Mouse (Mus musculus): Measurements from ENCODE around the gene Rnf26. TPM values are rescaled to one million over a fixed set of nuclear protein-coding genes. Genes with fewer than 3 reads are reported as not detected.

The Rnf26 gene
- polyA plus RNA-seq, 1 experiment from 2014 or later: 61.7 TPM

DNA sequence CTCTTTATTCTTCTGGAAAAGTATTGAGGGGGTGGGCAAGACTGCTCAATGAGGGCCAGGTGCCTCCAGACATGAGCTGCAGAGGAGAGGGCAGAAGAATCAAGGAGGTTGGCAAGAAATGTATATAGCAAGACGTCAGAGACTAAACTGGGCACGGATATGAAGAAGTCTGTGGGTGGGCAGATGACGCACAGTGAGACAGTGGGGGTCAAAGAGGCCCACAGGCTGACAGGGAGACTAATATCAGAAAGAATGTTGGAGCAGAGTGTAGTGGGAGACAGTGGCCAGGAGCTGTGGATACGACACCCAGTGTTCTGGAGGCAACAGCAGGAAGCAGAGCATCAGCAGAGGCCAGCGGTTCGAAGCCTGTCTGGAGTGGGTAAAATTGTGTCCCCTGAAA, 54.7 kb downstream of the Rnf26 start:
- Histone ChIP-seq H3K9me3 (ENCODE audit: control insufficient read depth, low read depth, low read length) (no peaks in the 10 kb centered on the region), H3K4me2 (replicated peaks; ENCODE audit: low read depth, low read length) (no peak overlapping the region), H3K36me3 (ENCODE audit: control insufficient read depth, insufficient read depth, low read length) (no peaks in the 10 kb centered on the region), H3K9ac (replicated peaks; ENCODE audit: low read depth, low read length) (no peak overlapping the region), H3K27ac (ENCODE audit: low read length) (no peak overlapping the region), H3K27me3 (ENCODE audit: control insufficient read depth, insufficient read depth, low read length) (no peaks in the 10 kb centered on the region), H3K4me3 (ENCODE audit: low read depth, low read length) (no peak overlapping the region), H3K4me1 (ENCODE audit: control insufficient read depth, insufficient read depth, low read length) (no peaks in the 10 kb centered on the region)
- ATAC-seq (ENCODE audit: insufficient number of reproducible peaks, insufficient read depth, low FRiP score, low read depth): no peak
- WGBS: 76% methylated on average over 6 of the region's 6 CpGs

DNA sequence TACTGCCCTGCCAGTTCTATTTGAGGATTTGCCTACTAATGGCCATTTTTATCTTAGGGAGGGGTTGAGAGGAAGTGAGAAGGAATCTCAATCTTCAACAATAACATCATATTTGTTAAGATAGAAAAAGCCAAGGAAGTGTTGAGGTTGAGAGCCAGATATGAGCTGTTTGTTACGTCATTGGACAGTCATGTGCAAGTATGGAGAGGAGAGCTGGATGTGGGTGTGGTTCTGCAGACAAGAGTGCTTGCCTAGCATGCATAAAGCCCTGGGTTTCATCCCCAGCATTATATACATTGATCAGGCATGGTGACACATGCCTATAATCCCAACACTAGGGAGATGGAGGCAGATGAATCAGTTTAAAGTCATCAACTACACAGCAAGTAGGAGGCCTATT, 59.4 kb downstream of the Rnf26 start:
- 77% methylated on average over 1 of the region's 1 CpGs for WGBS
- no peak for ATAC-seq (ENCODE audit: insufficient number of reproducible peaks, insufficient read depth, low FRiP score, low read depth)

DNA sequence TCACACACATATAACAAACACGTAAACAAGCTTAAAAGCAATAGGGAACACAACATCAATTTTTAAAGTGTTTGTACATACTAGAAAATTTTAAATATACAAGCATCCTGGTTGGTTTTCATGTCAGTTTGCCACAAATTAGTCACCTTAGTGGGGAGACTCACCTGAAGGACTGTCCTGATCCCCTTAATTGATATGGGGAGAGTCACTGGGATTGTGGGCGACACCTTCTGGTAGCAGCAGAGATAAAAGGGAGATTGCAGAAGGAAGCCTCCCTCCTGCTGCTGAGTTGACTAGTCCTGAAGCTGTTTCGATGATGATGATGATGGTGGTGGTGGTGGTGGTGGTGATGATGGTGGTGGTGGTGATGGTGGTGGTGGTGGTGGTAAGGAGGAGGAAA, 60.5 kb downstream of the Rnf26 start:
- ATAC-seq (ENCODE audit: insufficient number of reproducible peaks, insufficient read depth, low FRiP score, low read depth): no peak

More for the DNA sequence above, 59.4 kb downstream of the Rnf26 start:
- H3K36me3 ChIP-seq (ENCODE audit: control insufficient read depth, insufficient read depth, low read length): no peaks in the 10 kb centered on the region
- no peaks in the 10 kb centered on the region for H3K9me3 ChIP-seq (ENCODE audit: control insufficient read depth, low read depth, low read length)
- H3K27me3 ChIP-seq (ENCODE audit: control insufficient read depth, insufficient read depth, low read length): no peaks in the 10 kb centered on the region
- H3K4me3 ChIP-seq (ENCODE audit: low read depth, low read length): no peak overlapping the region
- H3K27ac ChIP-seq (ENCODE audit: low read length): no peak overlapping the region
- no peak overlapping the region for H3K4me2 ChIP-seq (replicated peaks; ENCODE audit: low read depth, low read length)
- no peaks in the 10 kb centered on the region for H3K4me1 ChIP-seq (ENCODE audit: control insufficient read depth, insufficient read depth, low read length)
- no peak overlapping the region for H3K9ac ChIP-seq (replicated peaks; ENCODE audit: low read depth, low read length)

DNA sequence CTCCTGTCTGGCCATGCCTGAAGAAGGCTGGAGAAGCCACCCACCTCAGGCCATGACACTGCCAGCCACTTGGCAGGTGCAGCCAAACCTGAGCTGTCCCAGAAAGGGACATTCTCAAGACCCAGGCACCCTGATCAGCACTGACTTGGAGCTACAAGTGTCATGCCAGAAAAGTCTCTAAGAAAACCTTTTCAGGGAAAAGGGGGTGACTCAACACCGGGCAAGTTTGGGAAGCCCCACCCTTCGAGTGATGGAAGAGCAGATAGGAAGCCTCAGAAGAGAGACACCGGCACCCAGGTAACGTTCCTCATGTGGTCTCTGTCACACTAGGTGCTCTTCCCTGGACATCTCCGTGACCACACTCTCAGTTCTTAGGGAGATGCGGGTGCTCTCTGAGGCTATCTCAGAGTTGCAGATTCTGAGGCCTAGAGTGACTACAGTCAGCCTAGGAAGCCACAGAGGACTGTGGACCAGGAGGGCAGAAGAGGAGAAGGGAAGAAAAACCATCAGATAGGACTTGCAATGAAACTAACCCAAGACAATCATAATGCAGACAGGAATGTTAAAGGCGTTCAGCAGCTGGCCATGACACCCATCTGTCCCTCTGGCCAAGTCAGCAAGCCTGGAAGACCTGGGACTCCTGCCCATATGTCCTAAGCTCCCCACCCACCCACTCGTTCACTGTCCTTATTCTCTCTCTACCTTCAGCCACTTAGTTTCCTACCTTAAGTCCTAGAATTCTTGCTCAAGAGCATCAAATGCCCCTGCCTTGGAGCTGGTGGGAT, 63.7 kb downstream of the Rnf26 start:
- no peak for ATAC-seq (ENCODE audit: insufficient number of reproducible peaks, insufficient read depth, low FRiP score, low read depth)
- no peaks in the 10 kb centered on the region for H3K36me3 ChIP-seq (ENCODE audit: control insufficient read depth, insufficient read depth, low read length)
- H3K9me3 ChIP-seq (ENCODE audit: control insufficient read depth, low read depth, low read length): no peaks in the 10 kb centered on the region
- H3K27ac ChIP-seq (ENCODE audit: low read length): no peak overlapping the region
- no peak overlapping the region for H3K4me3 ChIP-seq (ENCODE audit: low read depth, low read length)
- H3K9ac ChIP-seq (replicated peaks; ENCODE audit: low read depth, low read length): no peak overlapping the region
- H3K27me3 ChIP-seq (ENCODE audit: control insufficient read depth, insufficient read depth, low read length): peaks cover 2% of the 10 kb centered on the region; the same call in 1 of the 2 replicates
- WGBS: 77% methylated on average over 8 of the region's 8 CpGs
- no peaks in the 10 kb centered on the region for H3K4me1 ChIP-seq (ENCODE audit: control insufficient read depth, insufficient read depth, low read length)
- no peak overlapping the region for H3K4me2 ChIP-seq (replicated peaks; ENCODE audit: low read depth, low read length)

More for the DNA sequence above, 60.5 kb downstream of the Rnf26 start:
- Histone ChIP-seq H3K36me3 (ENCODE audit: control insufficient read depth, insufficient read depth, low read length) (no peaks in the 10 kb centered on the region), H3K4me2 (replicated peaks; ENCODE audit: low read depth, low read length) (no peak overlapping the region), H3K9ac (replicated peaks; ENCODE audit: low read depth, low read length) (no peak overlapping the region), H3K9me3 (ENCODE audit: control insufficient read depth, low read depth, low read length) (no peaks in the 10 kb centered on the region), H3K4me3 (ENCODE audit: low read depth, low read length) (no peak overlapping the region), H3K27me3 (ENCODE audit: control insufficient read depth, insufficient read depth, low read length) (no peaks in the 10 kb centered on the region), H3K4me1 (ENCODE audit: control insufficient read depth, insufficient read depth, low read length) (no peaks in the 10 kb centered on the region), H3K27ac (ENCODE audit: low read length) (no peak overlapping the region)
- WGBS: 60% methylated on average over 3 of the region's 3 CpGs

DNA sequence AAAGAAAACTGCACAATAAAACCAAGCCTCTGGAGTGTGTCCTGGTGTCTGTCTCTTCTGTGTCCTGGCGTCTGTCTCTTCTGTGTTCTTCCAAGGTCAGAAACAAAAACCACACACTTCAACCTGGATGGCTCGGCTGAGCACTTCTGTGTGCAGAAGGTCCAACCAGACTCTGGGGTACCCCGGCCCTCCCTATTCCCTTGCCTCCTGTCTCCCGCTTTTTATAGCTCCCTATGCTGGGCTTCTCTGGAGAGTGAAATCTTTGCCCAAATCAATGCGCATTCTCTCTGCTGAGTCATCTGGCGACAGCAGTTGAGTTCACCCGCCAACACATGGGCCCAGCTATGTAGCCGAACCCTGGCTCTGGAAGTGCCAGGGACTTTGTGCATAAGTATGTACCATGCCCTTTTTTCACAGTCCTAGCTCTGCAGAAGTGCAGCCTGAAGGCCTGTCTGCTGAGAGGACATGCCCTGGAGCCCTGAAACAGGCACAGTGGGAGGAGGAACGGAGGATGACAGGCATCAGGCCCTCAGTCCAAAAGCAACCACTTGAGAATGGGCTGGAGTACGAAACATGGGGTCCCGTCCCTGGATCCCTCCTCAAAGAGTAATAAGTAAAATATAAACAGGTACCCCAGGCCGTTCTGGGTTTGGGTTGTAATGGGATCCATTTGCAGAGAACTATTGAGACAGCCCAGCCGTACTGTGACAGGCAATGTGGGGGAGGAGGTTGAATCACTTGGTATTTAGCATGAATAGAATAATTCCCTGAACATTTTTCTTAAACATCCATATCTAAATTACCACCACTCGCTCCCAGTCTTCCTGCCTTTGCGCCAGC, 64.6 kb downstream of the Rnf26 start:
- no peak overlapping the region for H3K9ac ChIP-seq (replicated peaks; ENCODE audit: low read depth, low read length)
- H3K9me3 ChIP-seq (ENCODE audit: control insufficient read depth, low read depth, low read length): no peaks in the 10 kb centered on the region
- no peaks in the 10 kb centered on the region for H3K36me3 ChIP-seq (ENCODE audit: control insufficient read depth, insufficient read depth, low read length)
- peaks cover 3% of the 10 kb centered on the region; the same call in 1 of the 2 replicates for H3K4me1 ChIP-seq (ENCODE audit: control insufficient read depth, insufficient read depth, low read length)
- 58% methylated on average over 15 of the region's 15 CpGs for WGBS
- H3K4me2 ChIP-seq (replicated peaks; ENCODE audit: low read depth, low read length): no peak overlapping the region
- peaks cover 9% of the 10 kb centered on the region; the same call in 1 of the 2 replicates for H3K27me3 ChIP-seq (ENCODE audit: control insufficient read depth, insufficient read depth, low read length)
- H3K27ac ChIP-seq (ENCODE audit: low read length): no peak overlapping the region
- H3K4me3 ChIP-seq (ENCODE audit: low read depth, low read length): no peak overlapping the region
- no peak for ATAC-seq (ENCODE audit: insufficient number of reproducible peaks, insufficient read depth, low FRiP score, low read depth)

DNA sequence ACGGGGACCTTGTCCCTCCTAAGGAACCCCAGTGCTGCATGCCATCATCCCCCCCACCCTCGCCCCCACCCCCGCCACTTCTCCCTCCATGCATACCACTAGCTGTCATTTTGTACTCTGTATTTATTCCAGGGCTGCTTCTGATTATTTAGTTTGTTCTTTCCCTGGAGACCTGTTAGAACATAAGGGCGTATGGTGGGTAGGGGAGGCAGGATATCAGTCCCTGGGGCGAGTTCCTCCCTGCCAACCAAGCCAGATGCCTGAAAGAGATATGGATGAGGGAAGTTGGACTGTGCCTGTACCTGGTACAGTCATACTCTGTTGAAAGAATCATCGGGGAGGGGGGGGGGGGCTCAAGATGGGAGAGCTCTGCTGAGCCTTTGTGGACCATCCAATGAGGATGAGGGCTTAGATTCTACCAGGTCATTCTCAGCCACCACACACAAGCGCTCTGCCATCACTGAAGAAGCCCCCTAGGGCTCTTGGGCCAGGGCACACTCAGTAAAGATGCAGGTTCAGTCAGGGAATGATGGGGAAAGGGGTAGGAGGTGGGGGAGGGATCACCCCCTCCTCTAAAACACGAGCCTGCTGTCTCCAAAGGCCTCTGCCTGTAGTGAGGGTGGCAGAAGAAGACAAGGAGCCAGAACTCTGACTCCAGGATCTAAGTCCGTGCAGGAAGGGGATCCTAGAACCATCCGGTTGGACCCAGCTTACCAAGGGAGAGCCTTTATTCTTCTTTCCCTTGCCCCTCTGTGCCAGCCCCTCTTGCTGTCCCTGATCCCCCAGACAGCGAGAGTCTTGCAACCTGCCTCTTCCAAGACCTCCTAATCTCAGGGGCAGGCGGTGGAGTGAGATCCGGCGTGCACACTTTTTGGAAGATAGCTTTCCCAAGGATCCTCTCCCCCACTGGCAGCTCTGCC, 65.5 kb downstream of the Rnf26 start:
- no peaks in the 10 kb centered on the region for H3K36me3 ChIP-seq (ENCODE audit: control insufficient read depth, insufficient read depth, low read length)
- no peak overlapping the region for H3K4me2 ChIP-seq (replicated peaks; ENCODE audit: low read depth, low read length)
- no peak for ATAC-seq (ENCODE audit: insufficient number of reproducible peaks, insufficient read depth, low FRiP score, low read depth)
- no peak overlapping the region for H3K9ac ChIP-seq (replicated peaks; ENCODE audit: low read depth, low read length)
- H3K4me1 ChIP-seq (ENCODE audit: control insufficient read depth, insufficient read depth, low read length): peaks cover 12% of the 10 kb centered on the region
- H3K9me3 ChIP-seq (ENCODE audit: control insufficient read depth, low read depth, low read length): no peaks in the 10 kb centered on the region
- WGBS: 75% methylated on average over 14 of the region's 14 CpGs
- H3K27ac ChIP-seq (ENCODE audit: low read length): no peak overlapping the region
- H3K4me3 ChIP-seq (ENCODE audit: low read depth, low read length): no peak overlapping the region
- peaks cover 9% of the 10 kb centered on the region; the same call in 1 of the 2 replicates for H3K27me3 ChIP-seq (ENCODE audit: control insufficient read depth, insufficient read depth, low read length)

DNA sequence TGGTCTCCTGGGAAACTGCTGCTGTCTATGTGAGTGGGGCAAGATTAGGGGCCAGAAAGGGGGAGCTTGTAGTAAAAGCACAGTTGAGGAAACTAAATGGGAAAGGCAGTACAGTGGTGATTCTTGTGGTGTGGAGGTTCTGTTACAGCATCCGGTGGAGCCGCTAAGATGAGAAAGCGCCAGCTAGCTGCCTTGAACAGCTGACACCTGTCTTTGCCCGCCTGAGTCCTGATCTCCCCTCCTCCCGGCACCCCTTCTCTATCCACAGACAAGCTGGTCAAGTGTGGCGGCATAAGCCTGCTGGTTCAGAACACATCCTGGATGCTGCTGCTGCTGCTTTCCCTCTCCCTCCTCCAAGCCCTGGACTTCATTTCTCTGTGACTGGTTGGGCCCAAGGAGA, 66.2 kb downstream of the Rnf26 start:
- Histone ChIP-seq H3K9ac (replicated peaks; ENCODE audit: low read depth, low read length) (no peak overlapping the region), H3K27me3 (ENCODE audit: control insufficient read depth, insufficient read depth, low read length) (peaks cover 10% of the 10 kb centered on the region; the same call in 1 of the 2 replicates), H3K9me3 (ENCODE audit: control insufficient read depth, low read depth, low read length) (no peaks in the 10 kb centered on the region), H3K36me3 (ENCODE audit: control insufficient read depth, insufficient read depth, low read length) (no peaks in the 10 kb centered on the region), H3K4me1 (ENCODE audit: control insufficient read depth, insufficient read depth, low read length) (peaks cover 12% of the 10 kb centered on the region), H3K4me2 (replicated peaks; ENCODE audit: low read depth, low read length) (no peak overlapping the region), H3K27ac (ENCODE audit: low read length) (no peak overlapping the region), H3K4me3 (ENCODE audit: low read depth, low read length) (no peak overlapping the region)
- 45% methylated on average over 6 of the region's 6 CpGs for WGBS
- no peak for ATAC-seq (ENCODE audit: insufficient number of reproducible peaks, insufficient read depth, low FRiP score, low read depth)

DNA sequence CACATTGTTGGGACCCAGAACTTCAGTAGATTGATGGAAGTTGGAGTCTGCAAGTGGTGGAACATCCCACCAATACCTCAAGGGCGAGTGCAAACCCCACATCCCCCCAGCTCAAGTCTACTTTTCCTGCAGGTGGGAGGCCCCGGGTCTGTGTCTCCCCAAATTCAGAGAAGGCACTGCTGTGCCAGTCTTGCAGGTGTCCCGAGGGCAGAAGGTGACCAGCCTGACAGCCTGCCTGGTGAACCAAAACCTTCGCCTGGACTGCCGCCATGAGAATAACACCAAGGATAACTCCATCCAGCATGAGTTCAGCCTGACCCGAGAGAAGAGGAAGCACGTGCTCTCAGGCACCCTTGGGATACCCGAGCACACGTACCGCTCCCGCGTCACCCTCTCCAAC, 66.9 kb downstream of the Rnf26 start:
- no peak overlapping the region for H3K4me3 ChIP-seq (ENCODE audit: low read depth, low read length)
- peaks cover 11% of the 10 kb centered on the region; the same call in 1 of the 2 replicates for H3K27me3 ChIP-seq (ENCODE audit: control insufficient read depth, insufficient read depth, low read length)
- H3K4me1 ChIP-seq (ENCODE audit: control insufficient read depth, insufficient read depth, low read length): peaks cover 12% of the 10 kb centered on the region
- no peak for ATAC-seq (ENCODE audit: insufficient number of reproducible peaks, insufficient read depth, low FRiP score, low read depth)
- no peak overlapping the region for H3K9ac ChIP-seq (replicated peaks; ENCODE audit: low read depth, low read length)
- 83% methylated on average over 12 of the region's 12 CpGs for WGBS
- no peak overlapping the region for H3K27ac ChIP-seq (ENCODE audit: low read length)
- no peaks in the 10 kb centered on the region for H3K9me3 ChIP-seq (ENCODE audit: control insufficient read depth, low read depth, low read length)
- no peak overlapping the region for H3K4me2 ChIP-seq (replicated peaks; ENCODE audit: low read depth, low read length)
- no peaks in the 10 kb centered on the region for H3K36me3 ChIP-seq (ENCODE audit: control insufficient read depth, insufficient read depth, low read length)
